Mouse (Mus musculus) G1E (cell line): Measurements from ENCODE around the gene Emc8.

Experiments used
- CTCF ChIP-seq: IDR thresholded peaks from 2 replicates; pipeline ENCODE4 v1.5.1; 2012; ENCODE audit warnings: low read depth, low read length, inconsistent platforms, mixed read lengths
- GATA1 ChIP-seq: IDR thresholded peaks from 2 replicates; pipeline ENCODE4 v1.6.1; 2012; ENCODE audit warnings: borderline replicate concordance, low read length, inconsistent platforms, mixed read lengths
- POLR2AphosphoS5 ChIP-seq: IDR thresholded peaks from 2 replicates; pipeline ENCODE4 v1.6.1; 2012; ENCODE audit warnings: low read depth, low read length, inconsistent platforms; ENCODE audit not compliant: insufficient replicate concordance

DNA sequence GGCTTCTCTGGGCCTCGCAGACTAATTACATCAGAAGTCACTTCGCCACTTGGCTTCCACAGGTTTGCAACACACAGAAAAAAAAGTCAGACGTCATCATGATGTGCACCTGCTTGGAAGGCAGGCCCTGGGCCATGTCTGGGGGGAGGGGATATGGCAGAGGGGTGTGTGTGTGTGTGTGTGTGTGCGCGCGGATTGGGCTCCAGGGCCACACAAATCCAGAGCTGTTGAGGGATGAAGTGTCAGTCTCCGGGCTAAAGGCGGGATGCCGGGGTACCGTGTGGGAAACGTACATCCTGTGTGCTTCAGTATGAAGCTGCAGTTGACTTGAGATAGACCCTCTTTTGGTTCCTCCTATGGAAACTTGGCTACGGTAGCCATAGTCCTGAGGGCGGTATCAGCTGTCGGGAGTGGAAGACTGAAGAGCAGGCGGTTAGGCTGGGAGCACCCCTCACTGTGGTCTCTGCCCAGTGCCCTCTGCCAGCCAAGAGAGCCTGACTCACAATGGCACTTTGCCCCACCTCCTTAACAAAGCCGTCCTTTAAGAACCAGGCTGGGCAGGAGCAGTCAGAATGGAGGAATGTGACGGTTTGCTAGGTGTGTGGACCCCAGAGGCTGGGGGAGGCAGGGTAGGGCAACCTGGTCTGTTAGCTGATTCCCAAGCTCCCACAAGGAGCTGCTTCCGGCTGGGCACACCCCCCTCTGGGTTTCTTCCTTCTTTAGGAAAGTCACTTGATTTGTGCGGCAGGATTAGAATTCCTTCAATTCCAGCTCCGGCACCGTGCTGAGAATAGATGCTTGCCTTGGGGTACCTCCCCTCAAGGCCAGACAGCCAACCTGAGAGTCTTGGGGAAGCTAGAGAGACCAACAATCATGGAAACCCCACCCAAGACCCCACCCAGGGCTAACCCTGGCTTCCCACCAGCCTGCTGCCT is 36.7 kb downstream of the Emc8 start:
- no peak for TF ChIP-seq CTCF
- TF ChIP-seq GATA1: no peak
- TF ChIP-seq POLR2AphosphoS5: no peak
